17 mouse cellular contexts compared by ENCODE assay signal in genomic region chr8:94675923-94676322, GRCm38 (mm10). TPM values are rescaled to one million over a fixed set of nuclear protein-coding genes. Genes with fewer than 3 reads are reported as not detected.
A peak's percentile ranks its signal among the peaks of the same experiment; 100 is the strongest.
DNase-seq lines count a peak whose midpoint lies in the region; ATAC-seq and TF ChIP-seq lines count a peak whose summit lies in the region.
"Had no signal": no experiment of that assay in that cellular context is flagged by ENCODE, and none has a peak within 500 bp of the region (broad histone marks: within the 10 kb centered on the region; RNA-seq: fewer than 3 reads in every experiment).

No protein-coding gene starts in this region.

- no peak overlapping the region for H3K4me2 ChIP-seq in forebrain, embryonic 14.5 days (ENCODE audit: low read length)
- no peak overlapping the region for H3K4me2 ChIP-seq in forebrain, embryonic 16.5 days (ENCODE audit: low read length)
- H3K4me2 ChIP-seq in hindbrain, embryonic 16.5 days (ENCODE audit: low read length) = no peak overlapping the region
- no peak overlapping the region for H3K4me2 ChIP-seq in midbrain, embryonic 16.5 days (ENCODE audit: low read length)
- H3K4me2 ChIP-seq: limb, embryonic 12.5 days; liver, embryonic 15.5 days had no signal

- H3K36me3 ChIP-seq in forebrain, embryonic 14.5 days (ENCODE audit: control insufficient read depth, insufficient read depth, low read length) = peaks cover 41% of the 10 kb centered on the region
- peaks cover 28% of the 10 kb centered on the region for H3K36me3 ChIP-seq in forebrain, embryonic 16.5 days (ENCODE audit: control insufficient read depth, insufficient read depth)
- peaks cover 33% of the 10 kb centered on the region for H3K36me3 ChIP-seq in hindbrain, embryonic 16.5 days (ENCODE audit: control insufficient read depth, insufficient read depth, low read length)
- H3K36me3 ChIP-seq in midbrain, embryonic 16.5 days (ENCODE audit: control insufficient read depth, insufficient read depth, low read length) = peaks cover 35% of the 10 kb centered on the region

- H3K9me3 ChIP-seq in forebrain, embryonic 14.5 days (replicated peaks; ENCODE audit: control insufficient read depth, low read length) = no peaks in the 10 kb centered on the region
- H3K9me3 ChIP-seq in forebrain, embryonic 16.5 days (ENCODE audit: control insufficient read depth, low read length) = no peaks in the 10 kb centered on the region
- no peaks in the 10 kb centered on the region for H3K9me3 ChIP-seq in hindbrain, embryonic 16.5 days (ENCODE audit: control insufficient read depth, low read length)
- no peaks in the 10 kb centered on the region for H3K9me3 ChIP-seq in midbrain, embryonic 16.5 days (replicated peaks; ENCODE audit: control insufficient read depth, low read length, poor library complexity, severe bottlenecking)
- H3K9me3 ChIP-seq: limb, embryonic 12.5 days; liver, embryonic 15.5 days had no signal

- TF ChIP-seq CTCF in layer of hippocampus, adult 2 months (conservative IDR thresholded peaks at IDR 0.05) = no peak

- H3K9ac ChIP-seq in forebrain, embryonic 14.5 days (ENCODE audit: low read length) = no peak overlapping the region
- no peak overlapping the region for H3K9ac ChIP-seq in forebrain, embryonic 16.5 days (replicated peaks; ENCODE audit: low read depth, low read length)
- no peak overlapping the region for H3K9ac ChIP-seq in hindbrain, embryonic 16.5 days (ENCODE audit: low read depth, low read length)
- no peak overlapping the region for H3K9ac ChIP-seq in midbrain, embryonic 16.5 days (ENCODE audit: low read depth, low read length)
- H3K9ac ChIP-seq: limb, embryonic 12.5 days; liver, embryonic 15.5 days had no signal

- ATAC-seq in forebrain, embryonic 14.5 days = peak; percentile 21; the same call in 1 of the 2 replicates
- no peak for ATAC-seq in forebrain, embryonic 16.5 days
- ATAC-seq in hindbrain, embryonic 16.5 days = peak; percentile 38
- ATAC-seq in midbrain, embryonic 16.5 days = peak; percentile 26; the same call in 1 of the 2 replicates

- DNase-seq in forebrain, embryonic 14.5 days (ENCODE audit: low spot score) = no peak
- DNase-seq in layer of hippocampus, adult 2 months (ENCODE audit: low spot score in 2 of 2) = no peak
- DNase-seq in layer of hippocampus, postnatal 14 days (ENCODE audit: low spot score in 2 of 2) = no peak
- no peak for DNase-seq in ovary, postnatal 14 days (ENCODE audit: low spot score)
- DNase-seq in frontal cortex, postnatal 25 days (ENCODE audit: low spot score in 2 of 2) = no peak
- DNase-seq: adrenal gland, adult 2 months; cerebellum, adult 11 months; gastrocnemius, adult 2 months; heart, adult 18-20 months; lung, postnatal 14 days had no signal

- no peaks in the 10 kb centered on the region for H3K27me3 ChIP-seq in forebrain, embryonic 14.5 days (replicated peaks; ENCODE audit: control insufficient read depth, insufficient read depth, low read length)
- no peaks in the 10 kb centered on the region for H3K27me3 ChIP-seq in forebrain, embryonic 16.5 days (replicated peaks; ENCODE audit: control insufficient read depth, insufficient read depth, low read length)
- H3K27me3 ChIP-seq in hindbrain, embryonic 16.5 days (replicated peaks; ENCODE audit: control insufficient read depth, insufficient read depth, low read length) = no peaks in the 10 kb centered on the region
- H3K27me3 ChIP-seq in midbrain, embryonic 16.5 days (ENCODE audit: control insufficient read depth, insufficient read depth, low read depth, low read length) = no peaks in the 10 kb centered on the region
- H3K27me3 ChIP-seq: CH12.LX; limb, embryonic 12.5 days; liver, embryonic 15.5 days had no signal

- H3K27ac ChIP-seq in forebrain, embryonic 14.5 days (ENCODE audit: low read depth, low read length) = no peak overlapping the region
- H3K27ac ChIP-seq in forebrain, embryonic 16.5 days (ENCODE audit: low read length) = no peak overlapping the region
- H3K27ac ChIP-seq in layer of hippocampus, adult 2 months = peak overlapping the region; percentile 92; the same call in 1 of the 2 replicates
- H3K27ac ChIP-seq in hindbrain, embryonic 16.5 days (ENCODE audit: low read depth, low read length) = 0 out of 2 replicates have a peak overlapping the region, but pooled peaks have one; percentile 19
- H3K27ac ChIP-seq in midbrain, embryonic 16.5 days (ENCODE audit: low read length) = no peak overlapping the region
- H3K27ac ChIP-seq: gastrocnemius, adult 2 months; limb, embryonic 12.5 days; liver, embryonic 15.5 days had no signal

- H3K4me3 ChIP-seq in forebrain, embryonic 14.5 days (ENCODE audit: low read depth, low read length) = no peak overlapping the region
- no peak overlapping the region for H3K4me3 ChIP-seq in forebrain, embryonic 16.5 days (replicated peaks; ENCODE audit: low read length)
- H3K4me3 ChIP-seq in layer of hippocampus, adult 2 months = no peak overlapping the region
- no peak overlapping the region for H3K4me3 ChIP-seq in hindbrain, embryonic 16.5 days (ENCODE audit: low read length)
- no peak overlapping the region for H3K4me3 ChIP-seq in midbrain, embryonic 16.5 days (ENCODE audit: low read depth, low read length)
- H3K4me3 ChIP-seq: gastrocnemius, adult 2 months; limb, embryonic 12.5 days; liver, embryonic 15.5 days had no signal

- 86% methylated on average over 6 of the region's 6 CpGs for WGBS in forebrain, embryonic 14.5 days
- 90% methylated on average over 6 of the region's 6 CpGs for WGBS in forebrain, embryonic 16.5 days
- 84% methylated on average over 6 of the region's 6 CpGs for WGBS in hindbrain, embryonic 16.5 days
- 81% methylated on average over 6 of the region's 6 CpGs for WGBS in midbrain, embryonic 16.5 days

- H3K4me1 ChIP-seq in forebrain, embryonic 14.5 days (ENCODE audit: control insufficient read depth, insufficient read depth, low read length) = no peaks in the 10 kb centered on the region
- H3K4me1 ChIP-seq in forebrain, embryonic 16.5 days (replicated peaks; ENCODE audit: control insufficient read depth, insufficient read depth, low read length) = 0 out of 2 replicates have a peak, but pooled peaks cover 5% of the 10 kb centered on the region
- no peaks in the 10 kb centered on the region for H3K4me1 ChIP-seq in hindbrain, embryonic 16.5 days (ENCODE audit: control insufficient read depth, insufficient read depth, low read depth, low read length)
- 0 out of 2 replicates have a peak, but pooled peaks cover 6% of the 10 kb centered on the region for H3K4me1 ChIP-seq in midbrain, embryonic 16.5 days (ENCODE audit: control insufficient read depth, insufficient read depth, low read length)
- H3K4me1 ChIP-seq: limb, embryonic 12.5 days; liver, embryonic 15.5 days had no signal

RNA-seq across cellular contexts. Expression of gene Arl2bp, which starts 9.5 kb away (rescaled TPM):
- polyA plus RNA-seq in forebrain, embryonic 14.5 days (2014; fragmentation: Nextera tagmentation; extraction: Ambion mirVana) = 89.3 and 101 TPM in 2 replicates
- polyA plus RNA-seq in forebrain, embryonic 16.5 days (2015; fragmentation: Nextera tagmentation; extraction: Ambion mirVana) = 180 TPM in 2 replicates
- 100 to 1,000 TPM; 145 to 147 TPM for total RNA-seq in layer of hippocampus, adult 2 months (2021)
- 100 to 1,000 TPM; 152 to 167 TPM for total RNA-seq in layer of hippocampus, postnatal 14 days (2021)
- polyA plus RNA-seq in hindbrain, embryonic 16.5 days (2015; fragmentation: Nextera tagmentation; extraction: Ambion mirVana) = 179 and 191 TPM in 2 replicates
- 179 and 183 TPM in 2 replicates for polyA plus RNA-seq in midbrain, embryonic 16.5 days (2015; fragmentation: Nextera tagmentation; extraction: Ambion mirVana)

RNA-seq across cellular contexts. Expression of gene Pllp, which starts 20.2 kb away (rescaled TPM):
- polyA plus RNA-seq in forebrain, embryonic 14.5 days (2014; fragmentation: Nextera tagmentation; extraction: Ambion mirVana) = 0.71 and 1.2 TPM in 2 replicates
- 1.6 and 1.7 TPM in 2 replicates for polyA plus RNA-seq in forebrain, embryonic 16.5 days (2015; fragmentation: Nextera tagmentation; extraction: Ambion mirVana)
- 10 to 100 TPM; 37.5 to 39.8 TPM for total RNA-seq in layer of hippocampus, adult 2 months (2021)
- 10 to 100 TPM; 60.7 to 66.1 TPM for total RNA-seq in layer of hippocampus, postnatal 14 days (2021)
- 3.5 and 8.1 TPM in 2 replicates for polyA plus RNA-seq in hindbrain, embryonic 16.5 days (2015; fragmentation: Nextera tagmentation; extraction: Ambion mirVana)
- 1.7 and 3.4 TPM in 2 replicates for polyA plus RNA-seq in midbrain, embryonic 16.5 days (2015; fragmentation: Nextera tagmentation; extraction: Ambion mirVana)
- total RNA-seq: megakaryocyte-erythroid progenitor cell, adult 5-6 weeks had no signal

Comparison
In these comparisons a context has a peak if more than half of its experiments do, and no peak if none do; other contexts are left out.
1. H3K27ac ChIP-seq: peak in layer of hippocampus, adult 2 months (single experiment) and hindbrain, embryonic 16.5 days (single experiment); none in forebrain, embryonic 14.5 days (single experiment), forebrain, embryonic 16.5 days (single experiment) and midbrain, embryonic 16.5 days (single experiment).